Mouse (Mus musculus): Measurements from ENCODE around the gene Tinagl1.

DNA sequence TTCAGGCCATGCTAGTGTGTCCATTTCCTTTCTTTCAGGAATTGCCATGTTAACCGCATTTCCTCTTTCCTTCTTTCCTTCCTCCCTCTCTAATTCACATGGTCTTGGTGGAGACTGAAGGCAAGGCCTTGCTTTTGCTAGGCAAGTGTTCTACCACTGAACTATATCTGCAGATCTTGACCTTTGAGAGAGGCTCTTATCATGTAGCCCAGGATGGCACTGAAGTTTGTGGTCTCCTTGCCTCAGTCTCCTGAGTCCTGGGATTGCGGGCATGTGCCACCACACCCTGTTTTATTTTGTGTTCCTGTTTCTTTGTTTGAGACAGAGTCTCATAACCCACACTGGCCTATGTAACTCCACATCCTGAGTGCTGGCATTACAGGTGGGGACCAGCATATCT lies 36.9 kb upstream of the Tinagl1 start:
- TF ChIP-seq CTCF (IDR thresholded peaks at IDR 0.05 in 2 of 3, conservative IDR thresholded peaks at IDR 0.05 in 1 of 3; ENCODE audit: control insufficient read depth in 1 of 3, insufficient read depth in 1 of 3, low read depth in 2 of 3, low read length in 3 of 3, poor library complexity in 1 of 3, severe bottlenecking in 1 of 3), result no peak
- TF ChIP-seq EP300 (IDR thresholded peaks at IDR 0.05; ENCODE audit: low read depth in 1 of 2, low read length in 2 of 2), result peak; percentile 58 to 63; a peak in 3 of 4 replicates
- no peak for TF ChIP-seq POLR2A (IDR thresholded peaks at IDR 0.05; ENCODE audit: control insufficient read depth in 1 of 2, insufficient read depth in 1 of 2, low read depth in 1 of 2, low read length in 2 of 2, poor library complexity in 1 of 2)
- peak; percentile 54; the same call in 1 of the 2 replicates for TF ChIP-seq GATA1 (IDR thresholded peaks at IDR 0.05; ENCODE audit: low read depth, low read length)
- TF ChIP-seq JUND (IDR thresholded peaks at IDR 0.05; ENCODE audit: low read depth, low read length), result no peak
- no peak for TF ChIP-seq ETS1 (IDR thresholded peaks at IDR 0.05; ENCODE audit: low read depth, low read length)
- TF ChIP-seq MAFK (IDR thresholded peaks at IDR 0.05; ENCODE audit: borderline replicate concordance, low read depth, low read length), result no peak
- no peak for TF ChIP-seq MAZ (IDR thresholded peaks at IDR 0.05; ENCODE audit: low read depth, low read length)
- no peak for TF ChIP-seq MYB (IDR thresholded peaks at IDR 0.05; ENCODE audit: low read depth, low read length)
- TF ChIP-seq RCOR1 (IDR thresholded peaks at IDR 0.05; ENCODE audit: low read depth, low read length), result 0 out of 2 replicates have a peak, but pooled peaks have one; percentile 22
- TF ChIP-seq GABPA (IDR thresholded peaks at IDR 0.05; ENCODE audit: low read depth, low read length), result no peak
- no peak for TF ChIP-seq ZNF384 (IDR thresholded peaks at IDR 0.05; ENCODE audit: low read depth, low read length)
- no peak for TF ChIP-seq HCFC1 (IDR thresholded peaks at IDR 0.05; ENCODE audit: low read depth, low read length)

All from MEL (cell line).